Mouse (Mus musculus): ENCODE measurements at regions not wholly inside any gene's neighbourhood (a gene's known extent, or its start where the extent isn't known, plus 50 kb on each side); places are given as distances from the start of the nearest gene placed in this dataset.

DNA sequence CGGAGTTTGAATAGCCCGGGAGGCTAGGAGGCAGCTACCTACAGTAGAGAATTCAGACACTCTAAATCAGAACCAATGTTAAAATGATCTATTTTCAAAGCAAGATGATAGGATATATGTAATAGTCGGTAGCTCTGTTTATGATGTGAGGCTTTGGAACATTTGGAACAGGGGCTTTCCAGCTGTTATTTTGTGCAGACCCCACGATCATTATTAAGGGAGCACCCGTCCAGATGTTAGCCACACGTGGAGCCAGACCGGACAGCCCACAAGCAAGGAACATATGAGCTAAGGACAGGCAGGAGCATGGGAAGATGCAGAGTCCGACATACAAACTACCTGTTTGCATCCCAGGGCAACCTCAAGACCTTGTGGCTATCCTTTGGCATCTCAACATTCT, 74.3 kb upstream of the Cpm start:
- no peak for DNase-seq

DNA sequence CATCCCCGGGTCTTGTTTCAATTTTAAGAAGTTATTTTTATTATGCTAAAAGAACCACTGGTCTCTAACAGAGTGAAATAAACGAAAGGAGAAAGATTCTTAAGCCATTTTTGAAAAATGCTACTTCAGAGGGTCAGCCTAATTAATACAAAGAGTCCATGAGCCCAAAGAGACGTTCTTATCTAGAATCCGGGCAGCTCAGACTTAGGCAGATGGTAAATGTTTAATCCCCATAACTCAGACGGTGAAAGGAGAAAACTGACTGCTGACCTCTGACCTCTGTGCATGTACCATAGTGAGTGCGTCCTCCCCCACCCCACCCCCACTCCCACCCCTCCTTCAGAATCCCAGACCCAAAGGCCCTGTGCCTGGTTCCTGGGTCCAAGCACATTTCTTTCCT, 74.8 kb upstream of the Cpm start:
- DNase-seq = no peak

DNA sequence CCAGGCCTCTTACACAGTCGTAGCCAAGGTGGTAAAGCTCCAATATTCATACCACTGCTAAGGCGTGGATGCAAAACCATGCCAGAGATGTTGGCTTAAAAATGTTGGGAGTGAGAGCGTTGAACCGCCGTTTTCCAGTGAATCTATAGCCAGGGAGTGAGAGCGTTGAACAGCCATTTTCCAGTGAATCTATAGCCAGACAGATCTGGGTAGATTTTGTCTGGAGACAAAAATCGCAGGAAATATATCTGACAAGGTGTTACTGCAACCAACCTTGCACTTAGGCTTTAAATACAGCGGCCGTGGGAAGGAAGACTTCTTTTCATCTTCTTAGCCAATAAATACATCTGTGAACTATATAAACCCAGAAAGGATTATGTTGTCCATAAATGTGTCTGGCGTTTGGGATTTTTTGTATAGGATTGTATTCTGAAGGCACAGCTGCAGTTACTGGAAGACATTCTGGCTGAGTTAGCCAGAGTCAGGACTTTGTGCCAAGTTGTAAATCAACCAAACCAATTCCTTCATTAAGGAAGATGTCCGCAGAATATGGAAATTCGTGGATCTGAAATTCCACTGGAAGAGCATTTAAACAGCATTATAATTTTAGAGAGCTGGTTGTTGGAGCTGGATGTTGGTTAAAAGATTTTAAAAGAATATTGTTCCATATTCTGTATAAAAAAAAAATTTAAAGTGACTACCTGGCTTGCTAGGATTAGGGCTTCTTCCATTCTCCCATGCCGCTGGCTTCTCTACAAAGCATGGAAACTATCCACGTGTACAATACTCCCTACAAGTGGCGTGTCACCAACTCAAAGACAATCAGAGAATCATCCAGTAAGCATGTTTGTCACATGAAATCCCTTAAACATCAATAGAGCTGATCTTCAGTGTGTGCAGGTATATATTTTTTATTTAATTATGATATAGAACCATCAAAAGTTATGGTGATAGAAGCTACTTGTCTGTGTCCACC, 75.8 kb upstream of the Cpm start:
- DNase-seq = no peak

DNA sequence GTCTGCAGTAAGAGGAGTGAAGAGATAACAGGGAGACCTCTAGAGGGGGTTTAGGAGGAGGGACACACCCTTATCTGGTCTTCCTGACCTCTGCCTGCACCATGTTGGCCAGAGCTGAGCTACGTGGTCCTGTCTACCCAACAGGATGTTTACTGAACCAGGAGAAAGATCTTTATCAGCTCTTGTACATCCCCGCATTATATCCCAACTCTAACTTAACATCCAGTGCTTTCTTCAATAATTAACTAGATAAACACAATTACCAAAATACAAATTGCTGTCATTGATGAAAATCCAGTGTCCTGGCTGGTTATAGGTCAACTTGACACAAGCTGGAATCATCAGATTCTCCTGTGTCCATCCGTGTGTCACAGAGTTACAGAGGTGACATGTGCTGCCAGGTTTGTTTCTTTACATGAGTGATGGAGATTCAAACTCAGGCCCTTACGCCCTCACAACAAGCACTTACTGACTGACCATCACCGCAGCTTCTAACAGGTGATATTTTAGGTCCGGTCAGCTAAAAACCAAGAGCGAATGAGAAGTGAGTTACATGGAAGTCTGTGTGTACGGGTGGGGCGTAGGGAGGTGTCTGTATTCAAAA, 77.1 kb upstream of the Cpm start:
- DNase-seq = no peak

DNA sequence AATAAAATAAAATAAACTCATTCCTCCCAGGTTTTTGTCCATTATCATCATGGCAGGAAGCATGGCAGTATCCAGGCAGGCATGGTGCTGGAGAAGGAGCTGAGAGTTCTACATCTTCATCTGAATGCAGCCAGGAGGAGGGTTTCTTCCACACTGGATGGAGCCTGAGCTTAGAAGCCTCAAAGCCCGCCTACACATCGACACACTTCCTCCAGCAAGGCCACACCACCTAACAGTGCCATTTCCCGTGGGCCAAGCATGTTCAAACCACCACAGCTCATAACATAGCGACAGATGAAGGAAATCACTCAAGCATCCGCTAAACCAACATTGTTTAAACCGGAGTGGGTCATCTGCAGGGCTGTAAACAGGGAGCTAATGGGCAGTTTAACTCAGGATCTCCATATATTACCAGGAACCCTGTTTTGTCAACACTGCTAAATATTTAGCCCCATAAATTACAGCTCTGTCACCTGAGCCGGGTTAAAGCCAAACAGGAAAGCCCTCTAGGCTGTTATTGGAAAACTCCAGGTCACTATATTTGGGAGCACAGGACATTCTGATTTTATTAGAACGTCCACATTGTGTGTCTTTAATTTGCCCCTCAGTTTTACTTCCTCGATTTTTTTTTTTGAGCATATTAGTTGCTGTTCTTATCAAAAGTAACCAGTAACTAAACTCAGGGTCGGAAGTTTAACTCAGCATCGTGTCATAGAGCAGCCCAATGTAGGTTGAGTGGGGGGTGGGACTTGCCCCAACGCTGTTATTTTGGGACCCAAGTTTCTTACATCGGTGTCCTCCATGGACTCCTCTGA, 77.9 kb upstream of the Cpm start:
- no peak for DNase-seq

DNA sequence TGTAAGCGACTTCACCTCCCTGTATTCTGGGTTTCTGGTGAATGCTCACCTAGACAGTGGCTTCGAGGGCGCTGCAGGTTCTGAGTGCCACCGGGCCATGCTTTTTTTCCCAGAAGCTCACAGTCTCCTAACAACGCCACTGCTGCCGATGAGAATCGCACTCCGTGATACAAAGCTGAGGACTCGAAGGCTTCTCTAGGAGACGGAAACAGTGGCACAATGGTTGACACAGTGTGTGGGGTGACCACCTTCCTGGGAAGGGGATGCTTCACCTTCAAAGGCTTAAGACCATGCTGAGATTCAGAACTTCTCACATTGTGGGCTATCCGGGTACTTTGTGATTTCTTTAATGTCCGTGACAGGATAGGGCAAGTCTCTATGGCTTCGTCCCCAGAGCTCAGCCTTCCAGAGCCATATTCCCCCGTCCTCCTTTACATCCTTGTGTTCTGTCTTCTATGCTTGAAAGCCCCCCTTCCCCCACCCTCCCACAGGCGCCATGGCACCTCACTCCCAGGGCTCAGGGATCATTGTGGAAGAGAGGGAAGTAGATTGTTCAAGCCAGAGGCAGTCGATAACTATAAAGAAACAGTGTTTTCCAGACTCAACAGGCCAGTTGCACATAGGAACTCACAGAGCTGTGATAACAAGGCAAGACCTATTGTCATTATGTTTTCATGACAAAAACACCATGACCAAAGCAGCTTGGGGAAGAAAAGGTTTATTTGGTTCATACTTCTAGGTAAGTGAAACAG, 79.3 kb upstream of the Cpm start:
- no peak for DNase-seq

DNA sequence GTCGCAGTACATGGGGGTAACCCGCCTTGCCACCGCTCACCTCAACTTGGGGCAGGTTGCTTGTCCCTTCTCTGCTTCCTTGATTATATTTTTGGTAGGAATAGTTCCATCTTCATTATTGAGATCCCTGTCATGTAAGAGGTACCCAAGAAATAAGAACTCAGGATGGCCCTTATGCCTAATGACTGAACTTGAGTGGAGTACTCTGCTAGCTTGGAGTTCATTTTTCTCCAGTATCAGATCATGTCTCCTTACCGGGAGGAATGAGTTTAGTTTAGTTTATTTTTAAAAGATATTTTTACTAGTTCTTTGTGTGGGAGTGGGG, 79.8 kb upstream of the Cpm start:
- no peak for DNase-seq

DNA sequence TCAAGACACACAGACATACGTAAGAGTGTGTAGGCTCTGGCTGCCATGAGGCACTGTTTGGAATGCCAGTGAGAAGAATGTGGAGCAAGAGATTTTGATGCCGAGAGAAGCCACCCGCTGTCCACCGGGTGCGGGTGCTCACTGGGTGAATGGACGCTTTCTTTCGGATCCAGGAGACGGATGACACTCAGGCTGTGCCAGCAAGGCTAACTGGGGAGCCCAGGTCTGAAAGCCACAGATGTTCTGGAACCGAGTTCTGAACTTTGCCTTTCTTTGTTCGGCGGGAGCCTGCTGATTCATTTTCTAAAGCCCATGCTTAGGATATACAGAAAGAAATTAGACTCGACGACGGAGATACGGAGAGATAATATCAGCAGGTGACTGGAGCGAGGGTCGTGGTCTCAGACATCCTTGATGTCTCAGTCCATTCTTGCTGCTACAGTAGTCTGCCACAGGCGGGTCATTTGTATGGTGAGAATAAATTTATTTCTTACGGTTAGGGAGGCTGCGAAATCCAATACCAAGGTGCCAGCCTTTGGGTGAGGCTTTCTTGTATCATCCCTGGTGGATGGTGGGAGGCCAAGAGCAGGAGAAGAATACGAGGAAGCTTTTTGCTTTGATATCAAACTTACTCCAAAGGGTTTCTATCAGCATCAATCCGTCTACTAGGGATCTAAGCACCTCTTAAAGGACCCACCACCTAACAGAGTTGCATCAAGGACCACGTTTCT, 80.4 kb upstream of the Cpm start:
- no peak for DNase-seq

DNA sequence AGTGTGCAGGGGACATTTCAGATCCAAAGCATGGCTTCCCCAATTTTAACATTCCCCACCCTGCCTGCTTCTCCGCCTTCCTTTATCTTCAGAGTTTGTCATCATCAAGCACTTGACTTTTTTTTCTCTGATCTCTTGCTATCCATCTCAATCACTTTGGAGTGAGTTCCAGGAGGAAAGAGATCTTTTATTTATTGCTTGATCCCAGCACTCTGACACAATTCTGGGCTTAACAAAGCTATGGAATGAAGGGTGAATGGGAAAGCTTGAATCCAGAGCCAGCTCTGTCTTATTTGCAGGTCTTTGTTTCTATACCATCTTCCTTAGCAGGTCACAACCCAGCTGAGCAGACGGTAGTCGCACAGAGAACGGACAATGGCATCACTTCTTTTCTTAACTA, 81.0 kb upstream of the Cpm start:
- no peak for DNase-seq

DNA sequence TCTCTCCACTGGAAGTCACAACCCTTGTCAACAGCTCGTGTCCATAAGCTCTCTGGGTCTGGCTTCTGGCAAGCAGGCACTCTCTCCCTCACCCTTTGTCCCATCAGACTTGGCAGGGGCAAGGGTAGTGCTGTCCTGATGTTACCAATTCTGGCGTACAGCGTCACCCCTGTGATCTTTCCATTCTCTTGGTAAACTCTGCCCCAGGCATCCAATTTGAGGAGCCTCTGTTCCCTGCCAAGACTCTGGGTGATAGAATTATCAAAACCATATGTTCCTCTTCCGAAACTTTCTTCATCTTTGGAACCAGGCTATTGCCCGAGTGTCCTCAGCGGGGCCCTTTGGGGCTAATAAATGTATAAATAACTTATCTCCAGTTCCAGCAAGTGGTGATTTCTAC, 82.0 kb upstream of the Cpm start:
- DNase-seq = no peak

DNA sequence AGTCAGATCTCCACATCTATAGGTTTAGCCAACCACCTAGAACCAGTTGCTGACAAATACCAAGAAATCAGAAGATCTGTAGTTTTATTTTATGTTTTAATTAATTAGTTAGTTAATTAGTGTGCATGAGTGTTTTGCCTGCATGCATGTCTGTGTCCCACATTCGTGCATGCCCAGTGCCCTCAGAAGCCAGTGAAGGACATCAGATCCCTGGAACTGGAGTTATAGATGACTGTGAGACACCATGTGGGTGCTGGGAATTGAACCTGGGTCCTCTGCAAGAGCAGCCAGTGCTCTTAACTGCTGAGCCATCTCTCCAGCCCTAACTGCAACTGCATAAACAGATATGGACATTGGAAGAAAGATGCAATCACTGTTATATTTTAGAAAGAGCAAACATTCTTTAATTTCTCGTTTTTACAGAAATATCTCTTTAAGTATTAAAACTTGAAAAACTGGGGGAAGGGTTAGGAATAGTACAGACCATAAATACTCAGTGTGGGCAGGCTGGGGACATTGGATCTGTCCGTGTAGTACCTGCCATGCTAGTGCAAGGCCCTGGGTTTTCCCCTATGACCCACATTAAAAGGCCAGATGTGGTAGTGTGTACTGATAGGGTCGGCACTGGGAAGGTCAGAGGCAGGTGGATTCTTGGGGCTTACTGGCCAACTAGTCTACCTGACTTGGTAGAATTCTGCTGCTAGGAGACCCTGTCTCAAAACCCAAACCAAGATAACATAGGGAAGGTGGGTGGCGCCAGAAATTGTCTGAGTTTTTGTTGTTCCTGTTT, 83.3 kb upstream of the Cpm start:
- no peak for DNase-seq

DNA sequence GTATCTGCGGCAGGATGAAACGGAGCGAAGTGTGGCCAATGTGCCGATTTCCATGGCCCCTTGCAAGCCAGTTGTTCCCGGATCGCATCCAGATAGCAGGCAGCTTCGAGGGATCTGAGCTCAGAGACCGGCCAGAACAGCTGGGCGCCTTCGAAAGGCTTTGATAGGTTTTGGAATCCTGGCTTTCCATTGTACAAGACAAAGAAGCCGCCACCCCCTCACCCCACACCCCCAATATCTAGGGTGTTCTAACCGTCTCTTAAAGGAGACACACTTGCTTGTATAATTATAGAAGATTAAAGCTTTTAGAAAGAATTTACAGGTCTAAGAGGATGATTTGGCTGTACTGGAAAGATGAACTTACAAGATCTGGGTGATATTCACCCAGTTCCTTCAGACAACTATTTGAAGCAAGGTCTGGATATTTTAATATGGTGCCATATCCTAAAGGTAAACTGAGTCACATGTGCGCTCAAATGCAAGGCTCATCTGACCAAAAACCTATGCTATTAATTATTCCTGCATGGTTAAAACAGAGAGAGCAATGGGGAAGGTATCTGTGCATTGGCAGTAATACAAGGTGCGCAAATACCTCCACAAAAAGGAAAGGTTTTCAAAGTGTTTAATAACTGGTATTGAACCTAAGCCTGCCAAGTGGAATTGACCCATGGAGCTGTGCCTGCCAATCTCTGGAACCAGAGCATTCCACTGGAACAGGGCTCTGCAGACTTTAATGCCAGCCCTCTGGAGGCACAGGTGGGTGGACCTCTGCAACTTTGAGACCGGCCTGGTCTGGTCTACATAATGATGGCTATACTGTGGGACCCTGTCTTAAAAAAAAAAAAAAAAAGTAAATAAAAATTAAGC, 84.4 kb upstream of the Cpm start:
- no peak for DNase-seq

DNA sequence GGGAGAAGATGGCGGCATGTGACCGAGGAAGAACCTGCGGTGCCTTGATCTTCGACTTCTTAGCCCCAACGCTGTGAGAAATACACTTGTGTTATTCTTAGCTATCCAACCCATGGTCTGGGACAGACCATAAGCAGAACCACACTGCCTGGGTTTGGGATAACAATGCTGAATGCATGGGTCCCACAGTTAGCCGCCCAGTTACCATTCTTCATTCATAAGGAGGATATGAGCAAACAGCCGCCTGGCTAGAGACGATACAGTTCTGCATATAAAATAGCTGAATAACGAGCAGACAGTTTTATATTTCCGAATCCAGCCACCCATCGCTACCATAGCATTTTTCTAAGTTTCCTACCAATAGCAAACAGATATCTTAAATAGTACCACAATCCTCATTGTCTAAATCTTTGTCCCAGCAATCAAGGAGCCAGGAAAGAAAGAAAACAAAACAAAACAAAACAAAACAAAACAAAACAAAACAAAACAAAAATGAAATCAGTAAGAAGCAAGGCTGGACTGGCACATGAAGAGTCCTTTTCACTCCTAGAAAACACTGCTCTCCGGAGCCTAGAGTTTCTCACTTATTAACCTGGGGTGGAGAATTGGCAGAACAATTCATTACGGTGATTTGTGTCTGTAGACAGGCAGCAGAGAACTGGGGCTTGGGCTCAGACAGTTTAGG, 85.2 kb upstream of the Cpm start:
- DNase-seq = no peak

DNA sequence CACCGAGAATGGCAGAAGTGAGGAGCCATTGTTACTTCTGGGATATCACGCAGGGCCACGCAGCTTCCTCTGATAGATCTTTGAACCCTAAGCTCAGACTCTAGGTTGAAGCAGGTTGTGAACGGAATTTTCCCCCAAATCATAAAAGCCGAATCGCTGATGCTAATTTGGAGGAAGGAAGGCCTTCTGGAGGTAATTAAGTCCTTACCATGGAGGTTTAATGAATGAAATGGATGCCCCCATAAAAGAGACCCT, 85.7 kb upstream of the Cpm start:
- no peak for DNase-seq

DNA sequence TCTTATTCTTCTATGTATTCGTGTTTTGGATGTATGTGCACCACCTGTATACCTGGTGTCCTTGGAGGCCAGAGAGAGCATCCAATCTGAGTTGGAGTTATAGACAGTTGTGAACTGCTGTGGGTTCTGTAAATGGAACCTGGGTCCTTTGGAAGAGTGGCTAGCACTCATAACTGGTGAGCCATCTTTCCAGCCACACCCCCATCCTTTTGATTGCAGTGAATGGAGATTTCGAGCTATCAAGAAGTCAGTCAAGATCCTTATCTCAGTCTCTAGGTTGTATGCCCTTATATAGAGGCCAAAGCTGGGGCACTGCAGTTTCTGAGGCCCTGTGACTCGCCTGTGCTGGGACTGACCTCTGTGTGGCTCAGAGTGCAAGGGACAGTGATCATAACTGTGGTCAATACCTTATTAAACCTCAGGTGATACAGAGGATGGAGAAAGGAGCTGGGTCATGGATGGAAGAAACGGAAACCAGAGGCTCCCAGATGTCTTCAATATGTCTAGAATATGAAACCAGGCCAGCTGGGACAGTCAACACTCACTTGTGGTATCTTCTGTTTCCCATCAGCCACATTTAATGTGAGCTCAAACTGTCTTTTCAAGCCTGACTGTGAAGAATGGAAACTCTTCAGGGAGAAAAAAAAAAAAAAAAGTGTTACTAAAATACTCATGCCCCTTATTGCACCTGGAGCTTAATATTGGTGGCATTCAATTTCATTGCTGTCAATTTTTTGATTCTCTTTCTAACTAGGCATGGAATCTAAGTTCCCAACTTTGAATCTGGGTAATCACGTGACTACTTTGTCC, 86.2 kb upstream of the Cpm start:
- DNase-seq = no peak

DNA sequence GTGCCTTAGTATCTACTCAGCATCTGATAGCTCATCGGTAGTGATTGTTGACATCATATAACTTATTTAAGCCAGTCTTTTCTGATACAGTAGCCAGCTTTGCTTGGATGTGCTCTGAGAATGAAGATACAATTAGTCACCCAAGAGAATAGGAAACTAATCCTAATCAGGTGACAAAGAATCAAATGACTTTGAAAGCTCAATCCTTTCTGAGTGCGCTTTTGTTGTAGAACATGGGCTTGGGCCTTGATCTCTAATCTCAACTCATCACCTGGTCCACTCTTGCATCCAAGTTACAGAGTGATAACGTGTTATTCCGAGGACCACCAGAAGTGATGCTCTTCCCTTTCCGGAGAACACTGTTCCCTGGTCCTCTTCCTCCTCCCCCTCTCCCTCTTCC, 86.9 kb upstream of the Cpm start:
- DNase-seq = no peak

DNA sequence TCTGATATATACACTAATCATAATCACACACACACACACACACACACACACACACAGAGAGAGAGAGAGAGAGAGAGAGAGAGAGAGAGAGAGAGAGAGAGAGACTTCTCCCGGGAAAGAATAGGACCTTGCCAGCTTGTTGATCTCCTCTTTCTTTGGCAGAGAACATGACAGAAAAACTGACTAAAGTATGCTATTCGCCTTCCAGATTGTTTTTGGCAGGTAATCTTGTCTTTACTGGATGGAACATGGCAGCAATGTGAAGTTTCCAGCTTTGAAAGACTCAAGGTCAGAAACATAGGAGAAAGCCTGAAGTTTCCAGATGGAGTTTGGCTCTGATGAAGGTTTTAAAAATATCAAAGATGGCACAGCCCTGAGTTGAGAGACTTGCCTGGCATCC, 87.8 kb upstream of the Cpm start:
- no peak for DNase-seq

DNA sequence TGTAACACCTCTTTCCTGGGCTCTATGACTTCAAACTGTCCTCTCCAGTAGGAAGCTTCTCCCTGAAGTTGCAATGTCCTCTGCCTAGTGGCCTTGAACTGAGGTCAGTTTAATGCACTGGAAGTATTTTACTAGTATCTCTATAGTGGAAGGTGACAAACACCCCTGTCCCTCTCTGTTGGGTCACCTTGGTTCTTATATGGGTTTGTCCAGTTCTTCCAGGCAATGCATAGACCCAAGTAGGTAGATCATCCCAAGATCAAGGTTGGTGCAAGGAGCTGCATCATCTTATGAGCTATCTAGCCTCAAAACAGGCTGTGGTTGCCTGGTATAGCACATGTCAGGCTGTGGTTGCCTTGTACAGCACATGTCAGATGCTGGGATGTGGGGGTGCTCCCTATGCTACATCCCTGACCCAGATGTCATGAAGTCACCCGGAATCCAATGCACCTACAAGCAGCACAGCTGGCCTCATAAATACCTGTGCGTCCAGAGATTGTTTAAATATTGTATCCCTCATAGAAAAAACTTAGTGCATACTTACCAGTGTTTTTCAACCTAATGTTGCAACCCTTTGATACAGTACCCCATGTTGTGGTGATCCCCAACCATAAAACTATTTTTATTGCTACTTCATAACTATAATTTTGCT, 88.4 kb upstream of the Cpm start:
- DNase-seq = no peak

DNA sequence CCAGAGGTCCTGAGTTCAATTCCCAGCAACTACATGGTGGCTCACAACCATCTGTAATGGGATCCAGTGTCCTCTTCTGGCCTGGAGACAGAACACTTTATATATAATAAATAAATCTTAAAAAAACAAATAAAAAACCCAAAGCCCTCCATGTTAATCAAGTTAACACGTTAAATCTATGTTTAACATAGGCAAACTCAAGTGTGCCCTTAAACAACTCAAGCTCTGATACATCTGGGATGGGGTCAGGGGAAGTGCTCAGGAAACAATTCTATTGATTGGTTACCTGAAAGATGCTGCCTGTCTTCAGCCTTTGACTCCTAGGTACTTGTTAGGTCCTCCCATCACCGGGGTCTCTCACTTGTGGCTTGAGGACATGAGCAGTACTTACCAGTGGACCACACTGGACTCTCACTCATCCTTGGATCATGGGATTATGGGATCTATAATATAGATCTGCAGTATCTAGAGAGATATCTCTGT, 89.1 kb upstream of the Cpm start:
- DNase-seq = no peak

Data from cerebellum, adult 18-20 months (tissue).